Mouse (Mus musculus): Measurements from ENCODE around the gene Acbd3. TPM values are rescaled to one million over a fixed set of nuclear protein-coding genes. Genes with fewer than 3 reads are reported as not detected.

Gene Acbd3
- polyA plus RNA-seq, 1 experiment from 2014 or later, result 53.4 TPM

DNA sequence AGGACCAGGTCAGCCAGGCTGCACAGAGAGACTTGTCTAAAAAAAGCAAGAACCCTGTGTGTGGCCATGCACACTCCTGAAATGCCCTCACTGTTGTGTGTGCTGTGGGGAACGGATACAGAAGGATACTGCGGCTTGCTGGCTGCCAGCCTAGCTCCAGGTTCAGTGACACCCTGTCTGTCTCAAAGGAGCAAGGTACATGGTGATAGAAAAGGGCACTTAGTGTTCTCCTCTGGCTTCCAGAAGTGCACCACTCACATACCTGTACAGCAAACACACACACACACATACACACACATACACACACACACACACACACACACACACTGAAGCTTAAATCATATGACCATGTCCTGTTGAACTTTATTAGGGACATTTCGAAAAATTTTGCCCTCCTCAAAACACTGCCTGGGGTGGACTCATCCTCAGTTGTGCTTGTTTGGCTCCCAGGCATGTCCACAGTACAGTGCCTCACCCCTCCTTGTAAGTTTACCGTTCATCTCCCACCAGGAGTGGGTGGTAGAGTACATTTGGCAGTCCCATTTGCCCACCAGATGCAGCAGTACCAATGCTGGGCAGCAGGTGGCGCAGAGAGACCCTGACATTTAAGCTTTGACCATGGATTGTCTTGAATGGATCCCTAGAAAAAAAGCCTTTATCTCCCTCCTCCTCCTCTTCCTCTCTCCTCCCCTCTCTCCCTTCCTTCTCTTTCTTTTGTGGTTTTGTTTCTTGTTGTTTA lies 5.7 kb upstream of the Acbd3 start:
- in situ Hi-C loops (cut with MboI; ENCODE audit: low pct_unique_long_range_greater_than_20kb), result loop anchor here (5.0 kb wide), 1 partner anchor 47 kb away; no protein-coding TSS in a partner anchor
- no peak for ATAC-seq
- DNase-seq (ENCODE audit: low read depth, low spot score), result no peak
- H3K27me3 ChIP-seq, result no peaks in the 10 kb centered on the region
- TF ChIP-seq CTCF (IDR thresholded peaks at IDR 0.05), result peak; percentile 89
- POLR2A ChIA-PET, result no interaction called here
- CTCF ChIA-PET, result interaction anchor here (0.7 to 2.3 kb wide), 7 partner anchors 8 to 58 kb away, joined by 3 to 17 read pairs (median 4); no protein-coding TSS in a partner anchor

DNA sequence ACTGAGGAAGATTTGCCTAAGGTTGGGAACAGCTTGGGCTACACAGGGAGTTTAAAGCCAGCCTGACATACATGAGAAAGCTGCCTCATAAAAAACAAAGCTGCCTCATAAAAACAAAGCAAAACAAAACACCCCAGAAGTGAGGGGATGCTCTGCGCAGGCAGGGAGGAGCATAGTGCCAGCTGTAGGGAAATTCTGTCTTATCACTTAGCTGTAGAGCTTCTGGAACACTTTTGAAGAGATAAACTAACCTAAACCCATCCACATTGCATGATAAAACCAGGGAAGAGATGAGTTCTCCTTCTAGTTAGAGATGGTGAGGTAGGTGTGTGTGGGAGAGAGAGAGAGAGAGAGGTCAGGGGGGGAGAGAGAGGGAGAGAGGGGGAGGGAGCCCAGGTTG lies 3.2 kb upstream of the Acbd3 start:
- no peak for TF ChIP-seq CTCF (IDR thresholded peaks at IDR 0.05)
- no peak for DNase-seq (ENCODE audit: low read depth, low spot score)
- ChIA-PET POLR2A (no interaction called here), CTCF (no interaction called here)
- ATAC-seq, result no peak
- in situ Hi-C loops (cut with MboI; ENCODE audit: low pct_unique_long_range_greater_than_20kb), result loop anchor here (5.0 kb wide), 1 partner anchor 45 kb away; no protein-coding TSS in a partner anchor
- H3K27me3 ChIP-seq, result no peaks in the 10 kb centered on the region

DNA sequence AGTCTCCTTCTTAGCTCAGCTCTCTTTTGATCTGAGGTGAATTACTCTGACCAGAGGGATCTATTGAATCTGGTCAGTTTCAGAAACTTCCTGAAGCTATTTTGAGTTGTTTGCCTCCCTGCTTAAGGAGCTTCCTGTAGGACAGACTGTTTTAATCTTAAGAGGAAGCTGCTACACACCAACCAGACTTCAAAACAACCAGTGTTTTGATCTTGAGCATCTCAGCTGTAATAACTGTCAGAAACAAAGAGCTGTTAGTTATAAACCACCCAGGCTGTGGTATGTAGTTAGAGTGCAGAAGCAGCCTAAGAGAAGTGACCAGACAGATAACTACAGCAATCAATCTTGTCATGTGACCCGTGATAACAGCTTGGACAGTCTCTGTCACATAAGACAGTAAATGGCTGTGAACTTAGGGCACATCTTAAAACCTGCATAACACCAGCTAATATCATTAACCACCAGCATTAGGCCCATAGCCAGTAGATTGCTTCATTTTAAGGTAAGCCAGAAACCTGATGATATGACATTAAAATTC lies 2.1 kb upstream of the Acbd3 start:
- ChIA-PET POLR2A (interaction anchor here (0.6 kb wide), 1 partner anchor 113 kb away, joined by 8 read pairs; no protein-coding TSS in a partner anchor), CTCF (interaction anchor here (1.0 to 1.8 kb wide), 2 partner anchors 24 to 40 kb away, joined by 3 to 7 read pairs; no protein-coding TSS in a partner anchor)
- no peaks in the 10 kb centered on the region for H3K27me3 ChIP-seq
- DNase-seq (ENCODE audit: low read depth, low spot score) (no peak), ATAC-seq (no peak)
- no peak for TF ChIP-seq CTCF (IDR thresholded peaks at IDR 0.05)
- in situ Hi-C loops (cut with MboI; ENCODE audit: low pct_unique_long_range_greater_than_20kb), result loop anchor here (5.0 kb wide), 1 partner anchor 44 kb away; no protein-coding TSS in a partner anchor

DNA sequence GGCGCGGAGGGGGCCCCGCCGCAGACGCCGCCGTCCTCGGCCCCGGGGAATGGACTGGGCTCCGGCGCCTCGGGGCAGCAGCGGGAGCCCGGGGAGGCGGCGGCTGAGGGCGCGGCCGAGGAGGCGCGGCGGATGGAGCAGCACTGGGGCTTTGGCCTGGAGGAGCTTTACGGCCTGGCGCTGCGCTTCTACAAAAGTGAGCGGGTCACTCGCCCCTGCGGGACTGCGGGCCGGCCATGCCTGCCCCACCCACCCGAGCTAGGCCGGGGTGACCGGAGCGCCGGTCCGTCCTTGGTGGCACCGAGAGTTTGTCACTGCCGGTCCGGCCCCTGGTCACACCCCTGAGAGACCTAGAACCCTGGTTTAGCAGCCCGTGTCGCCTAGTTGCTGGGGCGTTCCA lies 340 bp downstream of the Acbd3 start:
- DNase-seq (ENCODE audit: low read depth, low spot score) (no peak), ATAC-seq (peak; percentile 48)
- in situ Hi-C loops (cut with MboI; ENCODE audit: low pct_unique_long_range_greater_than_20kb), result loop anchor here (5.0 kb wide), 1 partner anchor 81 kb away; no protein-coding TSS in a partner anchor
- TF ChIP-seq CTCF (IDR thresholded peaks at IDR 0.05), result no peak
- H3K27me3 ChIP-seq, result no peaks in the 10 kb centered on the region
- ChIA-PET CTCF (interaction anchor here (0.9 to 1.7 kb wide), 2 partner anchors 19 to 36 kb away, joined by 3 to 4 read pairs; no protein-coding TSS in a partner anchor), POLR2A (interaction anchor here (0.5 to 1.4 kb wide), 3 partner anchors 9 to 124 kb away, joined by 3 to 5 read pairs (median 4); no protein-coding TSS in a partner anchor)

DNA sequence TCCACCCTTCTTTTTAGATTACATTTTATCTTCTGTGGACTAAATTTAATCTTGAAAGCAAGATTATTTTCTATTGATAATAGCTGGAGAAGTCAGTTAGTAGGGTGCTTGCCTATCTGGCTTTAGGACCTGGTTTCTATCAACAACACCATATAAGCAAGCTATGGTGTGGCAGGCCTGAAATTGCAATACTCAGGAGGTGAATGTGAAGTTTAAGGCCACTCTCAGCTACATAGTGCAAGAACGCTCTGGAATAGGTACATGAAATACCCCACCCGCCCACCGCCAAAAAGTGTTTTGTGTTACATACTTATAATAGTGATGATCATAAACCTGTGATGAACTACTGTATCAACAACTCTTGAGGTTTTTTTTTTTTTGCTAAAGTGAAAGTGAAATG lies 3.4 kb downstream of the Acbd3 start:
- ChIA-PET POLR2A (no interaction called here), CTCF (no interaction called here)
- no peak for ATAC-seq
- in situ Hi-C loops (cut with MboI; ENCODE audit: low pct_unique_long_range_greater_than_20kb), result loop anchor here (5.0 kb wide), 1 partner anchor 78 kb away; no protein-coding TSS in a partner anchor
- DNase-seq (ENCODE audit: low read depth, low spot score), result no peak
- no peaks in the 10 kb centered on the region for H3K27me3 ChIP-seq
- TF ChIP-seq CTCF (IDR thresholded peaks at IDR 0.05), result no peak

DNA sequence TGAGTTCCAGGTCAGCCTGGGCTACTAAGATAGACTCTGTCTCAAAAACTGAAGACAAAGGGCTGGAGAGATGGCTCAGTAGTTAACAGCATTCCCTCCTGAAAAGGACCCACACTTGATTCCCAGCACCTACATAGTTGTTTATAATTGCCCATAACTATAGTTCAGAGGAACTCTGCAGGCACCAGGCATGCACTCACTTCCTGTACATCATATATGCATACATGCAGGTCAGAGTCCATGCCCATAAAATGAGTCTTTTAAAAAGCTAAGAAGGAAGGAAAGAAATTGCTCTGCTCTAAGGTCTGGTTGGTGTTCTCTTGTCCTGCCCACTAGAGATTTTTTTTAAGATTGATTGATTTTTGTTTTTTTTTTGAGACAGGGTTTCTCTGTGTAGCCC lies 22.0 kb downstream of the Acbd3 start:
- ChIA-PET CTCF (interaction anchor here (1.2 to 2.4 kb wide), 2 partner anchors 10 to 24 kb away, joined by 3 to 13 read pairs; no protein-coding TSS in a partner anchor), POLR2A (interaction anchor here (0.6 kb wide), 1 partner anchor 9 kb away, joined by 3 read pairs; no protein-coding TSS in a partner anchor)
- in situ Hi-C loops (cut with MboI; ENCODE audit: low pct_unique_long_range_greater_than_20kb), result no loop called here
- no peak for ATAC-seq
- TF ChIP-seq CTCF (IDR thresholded peaks at IDR 0.05), result no peak
- DNase-seq (ENCODE audit: low read depth, low spot score), result no peak
- H3K27me3 ChIP-seq, result no peaks in the 10 kb centered on the region

DNA sequence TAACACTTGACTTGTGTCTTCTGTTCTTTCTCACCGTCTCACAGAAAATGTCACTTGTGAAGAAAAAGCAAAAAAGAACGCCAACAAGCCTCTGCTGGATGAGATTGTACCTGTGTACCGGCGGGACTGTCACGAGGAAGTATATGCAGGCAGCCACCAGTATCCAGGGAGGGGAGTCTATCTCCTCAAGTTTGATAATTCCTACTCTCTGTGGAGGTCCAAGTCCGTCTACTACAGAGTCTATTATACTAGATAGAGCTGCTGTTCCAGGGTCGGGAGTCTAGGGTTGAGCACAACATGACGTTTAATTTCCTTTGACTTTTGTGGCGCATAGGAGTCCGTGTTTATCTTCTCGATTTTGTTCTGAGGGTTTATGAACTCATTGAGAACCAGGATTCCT lies 26.3 kb downstream of the Acbd3 start:
- CTCF ChIA-PET, result no interaction called here
- H3K27me3 ChIP-seq, result no peaks in the 10 kb centered on the region
- no peak for ATAC-seq
- POLR2A ChIA-PET, result no interaction called here
- no peak for TF ChIP-seq CTCF (IDR thresholded peaks at IDR 0.05)
- no peak for DNase-seq (ENCODE audit: low read depth, low spot score)
- in situ Hi-C loops (cut with MboI; ENCODE audit: low pct_unique_long_range_greater_than_20kb), result no loop called here

DNA sequence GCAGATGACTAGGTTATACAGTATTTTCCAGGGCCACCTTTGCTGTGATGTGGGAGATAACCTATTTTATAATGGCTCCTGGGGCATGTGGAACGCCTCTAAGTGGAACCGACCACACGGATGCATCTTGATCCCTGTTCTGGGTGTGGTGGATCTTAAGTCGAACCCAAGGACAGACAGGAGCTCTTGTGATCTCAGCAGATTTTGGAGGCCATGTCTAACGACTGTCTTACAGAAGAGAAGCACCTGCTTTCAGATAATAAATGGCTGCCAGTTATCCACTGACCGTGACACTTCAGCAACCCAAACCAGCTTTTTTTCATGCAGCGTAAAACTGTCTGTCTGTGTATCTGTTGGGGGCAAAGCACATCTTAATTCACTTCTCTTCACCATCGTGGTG lies 28.5 kb downstream of the Acbd3 start:
- no peaks in the 10 kb centered on the region for H3K27me3 ChIP-seq
- in situ Hi-C loops (cut with MboI; ENCODE audit: low pct_unique_long_range_greater_than_20kb), result no loop called here
- no peak for TF ChIP-seq CTCF (IDR thresholded peaks at IDR 0.05)

DNA sequence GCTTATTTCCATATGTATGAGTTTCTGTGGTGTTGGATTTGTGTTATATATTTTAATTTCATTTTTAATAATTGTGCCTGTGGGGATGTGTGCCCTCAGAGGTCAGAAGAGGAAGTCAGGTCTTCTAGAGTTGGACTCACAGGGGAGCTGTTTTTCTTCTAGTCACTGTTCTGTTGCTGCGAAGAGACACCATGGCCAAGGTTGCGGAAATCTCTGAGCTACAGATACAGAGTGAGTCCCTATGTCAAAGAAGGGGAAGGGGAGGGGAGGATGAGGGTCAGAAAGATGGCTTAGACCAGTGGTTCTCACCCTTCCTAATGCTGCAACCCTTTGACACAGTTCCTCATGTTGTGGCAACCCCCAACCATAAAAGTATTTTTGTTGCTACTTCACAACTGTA lies 30.9 kb downstream of the Acbd3 start:
- ATAC-seq (no peak), DNase-seq (ENCODE audit: low read depth, low spot score) (no peak)
- POLR2A ChIA-PET, result interaction anchor here (0.7 kb wide), 1 partner anchor 9 kb away, joined by 3 read pairs; no protein-coding TSS in a partner anchor
- CTCF ChIA-PET, result interaction anchor here (0.9 to 1.4 kb wide), 2 partner anchors 8 to 19 kb away, joined by 3 to 4 read pairs; no protein-coding TSS in a partner anchor
- H3K27me3 ChIP-seq, result no peaks in the 10 kb centered on the region
- no peak for TF ChIP-seq CTCF (IDR thresholded peaks at IDR 0.05)
- in situ Hi-C loops (cut with MboI; ENCODE audit: low pct_unique_long_range_greater_than_20kb), result no loop called here

More for the DNA sequence above, 28.5 kb downstream of the Acbd3 start:
- CTCF ChIA-PET, result no interaction called here
- POLR2A ChIA-PET, result no interaction called here
- no peak for DNase-seq (ENCODE audit: low read depth, low spot score)
- ATAC-seq, result no peak

DNA sequence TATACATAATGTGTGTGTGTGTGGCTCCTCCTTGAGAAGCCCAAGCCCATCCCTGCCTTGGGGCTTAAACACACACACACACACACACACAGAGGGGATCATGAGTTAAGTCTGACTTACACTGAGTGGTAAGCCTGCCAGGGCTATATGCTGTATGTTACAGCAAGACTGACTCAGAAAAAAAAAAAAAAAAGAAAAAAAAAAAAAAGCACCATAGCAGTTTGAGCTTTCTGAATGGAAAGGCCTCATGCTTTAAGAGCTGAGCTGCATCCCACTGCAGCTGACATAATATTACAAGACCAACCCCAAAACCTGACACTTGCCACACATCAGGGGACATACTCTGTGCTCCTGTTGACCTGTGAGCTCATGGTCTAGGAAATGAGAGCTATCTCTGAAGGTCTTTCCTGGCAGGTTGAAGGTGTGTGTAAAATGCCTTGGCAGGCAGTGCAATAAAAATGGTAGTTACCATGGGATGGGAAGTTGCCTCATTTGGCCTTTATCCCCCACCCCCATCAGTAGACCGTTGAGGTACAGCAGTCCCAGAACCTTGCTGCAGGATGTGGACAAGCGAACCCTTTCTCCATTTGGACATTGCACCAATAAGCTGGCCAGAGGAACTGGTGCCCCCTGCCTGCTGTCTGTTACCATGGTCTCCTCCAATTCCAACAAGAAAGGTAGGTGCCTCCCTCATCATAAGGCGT lies 31.6 kb downstream of the Acbd3 start:
- H3K27me3 ChIP-seq, result no peaks in the 10 kb centered on the region
- no peak for TF ChIP-seq CTCF (IDR thresholded peaks at IDR 0.05)
- in situ Hi-C loops (cut with MboI; ENCODE audit: low pct_unique_long_range_greater_than_20kb), result no loop called here
- ATAC-seq, result no peak
- CTCF ChIA-PET, result interaction anchor here (0.9 to 1.4 kb wide), 3 partner anchors 8 to 20 kb away, joined by 3 to 4 read pairs (median 3); no protein-coding TSS in a partner anchor
- POLR2A ChIA-PET, result no interaction called here
- no peak for DNase-seq (ENCODE audit: low read depth, low spot score)

Data from Patski (cell line).